17 mouse cellular contexts compared by ENCODE assay signal in genomic region chr17:28283199-28283598, GRCm38 (mm10).
"Had no signal": no experiment of that assay in that cellular context is flagged by ENCODE, and none has a peak within 500 bp of the region (broad histone marks: within the 10 kb centered on the region; RNA-seq: fewer than 3 reads in every experiment).

No protein-coding gene starts in this region.

- H3K4me2 ChIP-seq: limb, embryonic 12.5 days; limb, embryonic 15.5 days; liver, embryonic 13.5 days; lung, embryonic 14.5 days; midbrain, embryonic 12.5 days; midbrain, embryonic 15.5 days; neural tube, embryonic 12.5 days; neural tube, embryonic 15.5 days had no signal

- H3K9ac ChIP-seq: limb, embryonic 12.5 days; limb, embryonic 15.5 days; liver, embryonic 13.5 days; lung, embryonic 14.5 days; midbrain, embryonic 12.5 days; midbrain, embryonic 15.5 days; neural tube, embryonic 12.5 days; neural tube, embryonic 15.5 days had no signal

- DNase-seq: kidney, adult 11 months; left cerebral cortex, postnatal 4 days; liver, embryonic 13.5 days; lung, embryonic 14.5 days; lung, postnatal 10 days; lung, postnatal 36 days; retina, postnatal 1 day; right cerebral cortex, postnatal 25 days; thymus, adult 18-20 months; thymus, postnatal 36 days had no signal

- H3K27me3 ChIP-seq: limb, embryonic 12.5 days; limb, embryonic 15.5 days; liver, embryonic 13.5 days; midbrain, embryonic 12.5 days; midbrain, embryonic 15.5 days; neural tube, embryonic 12.5 days; neural tube, embryonic 15.5 days had no signal

- H3K36me3 ChIP-seq: limb, embryonic 15.5 days; midbrain, embryonic 12.5 days; midbrain, embryonic 15.5 days; neural tube, embryonic 12.5 days; neural tube, embryonic 15.5 days had no signal

- H3K9me3 ChIP-seq: limb, embryonic 12.5 days; limb, embryonic 15.5 days; liver, embryonic 13.5 days; midbrain, embryonic 12.5 days; midbrain, embryonic 15.5 days; neural tube, embryonic 12.5 days; neural tube, embryonic 15.5 days had no signal

- H3K27ac ChIP-seq: kidney, postnatal 0 days; limb, embryonic 12.5 days; limb, embryonic 15.5 days; liver, embryonic 13.5 days; midbrain, embryonic 12.5 days; midbrain, embryonic 15.5 days; neural tube, embryonic 12.5 days; neural tube, embryonic 15.5 days had no signal

- ATAC-seq: midbrain, embryonic 15.5 days had no signal

- H3K4me3 ChIP-seq: limb, embryonic 12.5 days; limb, embryonic 15.5 days; liver, embryonic 13.5 days; midbrain, embryonic 12.5 days; midbrain, embryonic 15.5 days; neural tube, embryonic 12.5 days; neural tube, embryonic 15.5 days had no signal
